Mouse (Mus musculus) myocyte (in vitro differentiated cells): ENCODE data around the gene Ripk4. TPM values are rescaled to one million over a fixed set of nuclear protein-coding genes. Genes with fewer than 3 reads are reported as not detected.

Source experiments
- H3K27me3 ChIP-seq: one replicate; pipeline ENCODE4 v1.6.1; 2011; ENCODE audit not compliant: control insufficient read depth, insufficient read depth, insufficient read length
- H3K36me3 ChIP-seq: one replicate; pipeline ENCODE4 v1.6.1; 2011; ENCODE audit not compliant: control insufficient read depth, insufficient read depth
- H3K4me2 ChIP-seq: one replicate; pipeline ENCODE4 v1.6.1; 2011; ENCODE audit warnings: low read depth, control low read depth
- H3K4me3 ChIP-seq: one replicate; pipeline ENCODE4 v1.5.1; 2011; ENCODE audit warnings: mild to moderate bottlenecking, control low read depth, moderate library complexity
- H3K79me2 ChIP-seq: one replicate; pipeline ENCODE4 v1.6.1; 2011; ENCODE audit not compliant: control insufficient read depth, insufficient read depth
- H3ac ChIP-seq: one replicate; pipeline ENCODE4 v1.6.1; 2011; ENCODE audit not compliant: control insufficient read depth, insufficient read length
- CEBPB ChIP-seq: IDR thresholded peaks from 2 replicates; pipeline ENCODE4 v1.6.1; 2011; ENCODE audit warnings: mild to moderate bottlenecking, moderate library complexity; ENCODE audit not compliant: poor library complexity, insufficient read depth, severe bottlenecking
- E2F4 ChIP-seq: IDR thresholded peaks from one replicate; pipeline ENCODE4 v1.6.1; 2011; ENCODE audit warnings: mild to moderate bottlenecking, control low read depth, moderate library complexity; ENCODE audit not compliant: insufficient read depth
- MAX ChIP-seq: IDR thresholded peaks from one replicate; pipeline ENCODE4 v1.6.1; 2011; ENCODE audit warnings: low read depth, mild to moderate bottlenecking, control low read depth
- MYOD1 ChIP-seq, 3 experiments: IDR thresholded peaks; one replicate each; pipeline ENCODE4 v1.6.1; 2011; ENCODE audit warnings: control low read depth in 2 of 3, low read depth in 2 of 3, mild to moderate bottlenecking in 2 of 3, moderate library complexity in 1 of 3; ENCODE audit not compliant: insufficient read length in 2 of 3, control insufficient read depth in 1 of 3
- MYOG ChIP-seq, 3 experiments: IDR thresholded peaks; one replicate each; pipeline ENCODE4 v1.6.1; 2011; ENCODE audit warnings: control low read depth in 2 of 3, low read depth in 2 of 3, mild to moderate bottlenecking in 2 of 3; ENCODE audit not compliant: insufficient read length in 2 of 3, control insufficient read depth in 1 of 3, insufficient read depth in 1 of 3
- POLR2A ChIP-seq: IDR thresholded peaks from one replicate; pipeline ENCODE4 v1.6.1; 2011; ENCODE audit warnings: low read depth, mild to moderate bottlenecking, control low read depth, moderate library complexity; ENCODE audit not compliant: insufficient read length
- POLR2AphosphoS2 ChIP-seq: IDR thresholded peaks from one replicate; pipeline ENCODE4 v1.6.1; 2011; ENCODE audit warnings: low read depth, control low read depth; ENCODE audit not compliant: insufficient read length
- REST ChIP-seq: IDR thresholded peaks from one replicate; pipeline ENCODE4 v1.6.1; 2011; ENCODE audit warnings: mild to moderate bottlenecking, control low read depth, moderate library complexity; ENCODE audit not compliant: insufficient read depth, insufficient read length
- SRF ChIP-seq: IDR thresholded peaks from one replicate; pipeline ENCODE4 v1.6.1; 2011; ENCODE audit warnings: low read depth; ENCODE audit not compliant: control insufficient read depth, insufficient read length
- TCF12 ChIP-seq: IDR thresholded peaks from one replicate; pipeline ENCODE4 v1.6.1; 2011; ENCODE audit warnings: mild to moderate bottlenecking, control low read depth; ENCODE audit not compliant: poor library complexity, insufficient read depth, severe bottlenecking
- TCF3 ChIP-seq: IDR thresholded peaks from one replicate; pipeline ENCODE4 v1.6.1; 2011; ENCODE audit warnings: low read depth, control low read depth; ENCODE audit not compliant: insufficient read length
- USF1 ChIP-seq: IDR thresholded peaks from one replicate; pipeline ENCODE4 v1.6.1; 2011; ENCODE audit warnings: low read depth, mild to moderate bottlenecking, control low read depth, moderate library complexity
- polyA plus RNA-seq: library from polyadenylated mRNA; unstranded; fragments of >200 nt; fragmentation: generic; extraction: Trizol; gene quantifications from one replicate; pipeline ENCODE4 v1.2.1, GENCODE M21; 2012; ENCODE audit warnings: missing spikeins

Ripk4 gene
- polyA plus RNA-seq, 1 experiment, result not detected

GRCm38 (mm10) chr16:97748421-97748820 is 15.2 kb downstream of the Ripk4 start:
- H3ac ChIP-seq, result no peak overlapping the region
- no peak overlapping the region for H3K4me2 ChIP-seq
- no peaks in the 10 kb centered on the region for H3K36me3 ChIP-seq
- H3K79me2 ChIP-seq, result no peaks in the 10 kb centered on the region
- TF ChIP-seq MYOD1 (IDR thresholded peaks at IDR 0.05; ENCODE audit: control insufficient read depth in 1 of 3, insufficient read length in 2 of 3, low read depth in 2 of 3) (no peak), TCF12 (no peak), MAX (no peak), TCF3 (no peak), MYOG (IDR thresholded peaks at IDR 0.05; ENCODE audit: control insufficient read depth in 1 of 3, insufficient read depth in 1 of 3, insufficient read length in 2 of 3, low read depth in 2 of 3) (no peak), POLR2AphosphoS2 (no peak), SRF (no peak), USF1 (no peak), REST (no peak), CEBPB (no peak), E2F4 (no peak), POLR2A (no peak)
- no peak overlapping the region for H3K4me3 ChIP-seq
- no peaks in the 10 kb centered on the region for H3K27me3 ChIP-seq

GRCm38 (mm10) chr16:97738030-97738429 is 25.6 kb downstream of the Ripk4 start:
- TF ChIP-seq TCF12, result no peak
- TF ChIP-seq CEBPB, result 0 out of 2 replicates have a peak, but pooled peaks have one; percentile 13
- TF ChIP-seq MYOD1 (IDR thresholded peaks at IDR 0.05; ENCODE audit: control insufficient read depth in 1 of 3, insufficient read length in 2 of 3, low read depth in 2 of 3), result no peak
- TF ChIP-seq SRF, result no peak

GRCm38 (mm10) chr16:97736562-97736961 is 27.0 kb downstream of the Ripk4 start:
- Histone ChIP-seq H3K27me3 (no peaks in the 10 kb centered on the region), H3K4me3 (no peak overlapping the region), H3K79me2 (no peaks in the 10 kb centered on the region), H3K36me3 (no peaks in the 10 kb centered on the region), H3K4me2 (no peak overlapping the region), H3ac (no peak overlapping the region)
- TF ChIP-seq USF1, result no peak
- TF ChIP-seq MYOD1 (IDR thresholded peaks at IDR 0.05; ENCODE audit: control insufficient read depth in 1 of 3, insufficient read length in 2 of 3, low read depth in 2 of 3), result no peak
- TF ChIP-seq MYOG (IDR thresholded peaks at IDR 0.05; ENCODE audit: control insufficient read depth in 1 of 3, insufficient read depth in 1 of 3, insufficient read length in 2 of 3, low read depth in 2 of 3), result no peak
- TF ChIP-seq CEBPB, result no peak
- no peak for TF ChIP-seq MAX
- no peak for TF ChIP-seq TCF12
- TF ChIP-seq SRF, result no peak
- TF ChIP-seq E2F4, result no peak
- no peak for TF ChIP-seq REST
- TF ChIP-seq TCF3, result no peak
- TF ChIP-seq POLR2AphosphoS2, result no peak
- no peak for TF ChIP-seq POLR2A

More at GRCm38 (mm10) chr16:97738030-97738429, 25.6 kb downstream of the Ripk4 start:
- H3K36me3 ChIP-seq, result no peaks in the 10 kb centered on the region
- H3K79me2 ChIP-seq, result no peaks in the 10 kb centered on the region
- no peak overlapping the region for H3K4me3 ChIP-seq
- no peaks in the 10 kb centered on the region for H3K27me3 ChIP-seq
- H3K4me2 ChIP-seq, result no peak overlapping the region
- no peak overlapping the region for H3ac ChIP-seq

GRCm38 (mm10) chr16:97734760-97735322 is 28.7 kb downstream of the Ripk4 start:
- H3ac ChIP-seq, result no peak overlapping the region
- no peak overlapping the region for H3K4me2 ChIP-seq
- no peaks in the 10 kb centered on the region for H3K79me2 ChIP-seq
- no peak overlapping the region for H3K4me3 ChIP-seq
- H3K36me3 ChIP-seq, result no peaks in the 10 kb centered on the region
- no peaks in the 10 kb centered on the region for H3K27me3 ChIP-seq
- no peak for TF ChIP-seq CEBPB
- TF ChIP-seq MYOG (IDR thresholded peaks at IDR 0.05; ENCODE audit: control insufficient read depth in 1 of 3, insufficient read depth in 1 of 3, insufficient read length in 2 of 3, low read depth in 2 of 3), result peak in 1 of 3 experiments; percentile 8

GRCm38 (mm10) chr16:97733599-97733998 is 30.0 kb downstream of the Ripk4 start:
- H3K79me2 ChIP-seq, result no peaks in the 10 kb centered on the region
- H3K4me2 ChIP-seq, result no peak overlapping the region
- H3K4me3 ChIP-seq, result no peak overlapping the region
- TF ChIP-seq USF1 (no peak), TCF12 (no peak), MYOD1 (IDR thresholded peaks at IDR 0.05; ENCODE audit: control insufficient read depth in 1 of 3, insufficient read length in 2 of 3, low read depth in 2 of 3) (no peak), E2F4 (no peak), MAX (no peak), POLR2A (no peak), REST (no peak), CEBPB (no peak), POLR2AphosphoS2 (no peak)
- no peaks in the 10 kb centered on the region for H3K36me3 ChIP-seq
- no peaks in the 10 kb centered on the region for H3K27me3 ChIP-seq
- no peak overlapping the region for H3ac ChIP-seq
